Mouse (Mus musculus) heart, adult 8-10 months (tissue): ENCODE measurements around the gene Gm26741. TPM values are rescaled to one million over a fixed set of nuclear protein-coding genes. Genes with fewer than 3 reads are reported as not detected.

Experiments
- DNase-seq: peaks from one replicate; pipeline ENCODE4 v3.0.0; 2022; ENCODE audit warnings: low spot score
- total RNA-seq, 4 experiments: library from RNA; stranded (reverse); gene quantifications; 2 replicates each; pipeline ENCODE4 v1.2.4; 2022

Gene Gm26741
- total RNA-seq, 4 experiments from 2014 or later, result not detected

- DNase-seq, result peak; percentile 82
Measured at GRCm38 (mm10) chr10:52389438-52389837, 30.9 kb downstream of the Gm26741 start.

DNA sequence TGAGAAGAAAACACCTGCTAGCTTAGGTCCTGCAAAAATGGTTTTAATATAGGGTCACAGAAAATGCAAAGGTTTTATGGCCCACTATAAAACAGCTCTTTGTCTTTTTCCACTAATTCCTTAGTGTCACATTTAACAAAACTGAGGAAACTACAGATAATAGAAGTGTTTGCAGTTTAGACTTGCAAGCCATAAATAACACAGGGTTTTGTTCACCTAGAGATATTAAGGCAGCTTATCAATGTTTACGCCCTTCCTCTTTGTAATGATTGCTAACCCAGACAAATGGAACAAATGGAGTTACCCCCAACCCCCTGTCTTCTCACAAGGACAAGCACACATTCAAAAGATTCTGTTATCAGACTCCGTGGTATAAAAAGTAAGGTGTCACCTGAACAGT, 32.6 kb downstream of the Gm26741 start:
- no peak for DNase-seq

DNA sequence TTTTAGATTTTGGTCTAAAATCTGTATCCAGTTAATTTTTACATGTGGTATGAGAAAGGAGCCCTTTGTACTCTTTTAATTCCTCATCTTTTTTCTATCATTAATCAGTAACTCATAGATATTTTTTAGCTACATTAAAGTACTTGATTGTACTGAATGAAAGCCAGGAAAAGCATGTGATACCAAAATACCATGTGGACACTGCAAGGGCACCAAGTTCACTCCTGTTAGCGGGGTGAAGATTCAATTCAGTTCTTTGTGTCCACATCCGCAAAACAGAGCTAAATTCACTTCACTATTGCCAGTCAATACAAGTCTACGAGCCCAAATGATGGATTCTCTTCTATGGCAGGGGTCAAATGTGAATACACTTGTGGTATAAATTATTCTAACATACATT, 38.1 kb downstream of the Gm26741 start:
- DNase-seq, result no peak

- DNase-seq, result no peak
Measured at GRCm38 (mm10) chr10:52398715-52399114, 40.1 kb downstream of the Gm26741 start.

DNA sequence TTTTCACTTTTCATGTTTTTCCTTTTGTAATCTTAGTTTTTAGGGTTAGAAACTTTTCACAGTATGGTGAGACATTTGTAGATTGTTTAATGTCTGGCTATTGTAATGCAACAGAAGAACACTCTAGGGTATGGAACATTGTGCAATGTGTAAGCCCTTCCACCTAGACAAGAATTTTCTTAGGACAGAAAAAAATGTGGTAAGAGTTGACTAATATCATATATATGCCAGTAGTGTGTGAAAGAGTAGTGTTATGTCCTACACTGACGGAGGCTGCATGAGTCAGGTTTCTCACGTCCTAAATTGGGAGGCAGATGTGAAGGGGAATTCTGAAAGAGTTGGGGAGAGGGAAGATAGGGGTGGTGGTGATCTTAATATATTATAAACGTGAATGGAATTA, 41.2 kb downstream of the Gm26741 start:
- DNase-seq, result no peak

GRCm38 (mm10) chr10:52405160-52405559, 46.6 kb downstream of the Gm26741 start:
- no peak for DNase-seq

- no peak for DNase-seq
Measured at GRCm38 (mm10) chr10:52407526-52407925, 49.0 kb downstream of the Gm26741 start.

Other genes starting within 250 kb of the Gm26741 start
- under 1 TPM in 1 of 4 experiments, not detected in 3; 0.03 TPM for gene Ros1, start 163.5 kb upstream of the Gm26741 start, total RNA-seq
- gene Dcbld1, start 125.1 kb upstream of the Gm26741 start, total RNA-seq, result 1 to 10 TPM; 3.4 to 4.4 (median 4.0) TPM
- gene Gopc, start 23.4 kb downstream of the Gm26741 start, total RNA-seq, result 10 to 100 TPM; 10.8 to 12.2 (median 11.1) TPM
- under 1 TPM; 0.28 to 0.80 (median 0.49) TPM for gene Nepn, start 30.2 kb downstream of the Gm26741 start, total RNA-seq
- gene Nus1, start 58.8 kb downstream of the Gm26741 start, total RNA-seq, result 10 to 100 TPM; 30.4 to 43.0 (median 36.2) TPM